Mouse (Mus musculus) cerebellum, adult 2 months (tissue): ENCODE data around the gene Rnf220.

Experiments
- CTCF ChIP-seq: fragments of 200-500 bp; IDR thresholded peaks from 2 replicates; pipeline ENCODE4 v1.5.1; 2011; ENCODE audit warnings: low read depth, mild to moderate bottlenecking, control low read depth, low read length, moderate library complexity, borderline replicate concordance; ENCODE audit not compliant: insufficient read depth
- POLR2A ChIP-seq: fragments of 200-500 bp; IDR thresholded peaks from 2 replicates; pipeline ENCODE4 v1.6.1; 2011; ENCODE audit warnings: low read length, control low read depth, borderline replicate concordance; ENCODE audit not compliant: insufficient read depth

DNA sequence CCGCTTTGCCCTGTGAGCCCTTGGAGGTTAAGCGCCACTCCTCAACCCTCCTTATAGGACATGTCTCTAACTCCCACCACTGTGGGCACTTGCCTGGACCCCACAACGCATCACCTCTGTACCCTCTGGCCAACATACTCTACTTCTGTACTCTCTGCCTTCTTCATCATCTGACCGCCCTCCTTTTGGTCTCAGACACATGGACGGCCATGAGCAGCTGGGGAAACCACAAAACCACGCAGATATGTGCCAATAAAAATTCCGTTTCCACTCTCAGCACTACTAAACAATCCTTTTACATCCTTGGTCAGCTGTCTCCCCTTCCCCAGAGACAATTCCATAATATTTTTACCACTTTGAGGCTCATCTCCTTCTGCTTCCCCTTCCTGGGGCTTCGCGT lies 178.3 kb downstream of the Rnf220 start:
- TF ChIP-seq CTCF (no peak), POLR2A (no peak)
